Mouse (Mus musculus) liver, embryonic 14.5 days (tissue): ENCODE results near the gene Gm45808.

ENCODE experiments used
- CTCF ChIP-seq: IDR thresholded peaks from 2 replicates; pipeline ENCODE4 v1.5.1; 2016; ENCODE audit warnings: antibody characterized with exemption, low read depth, control low read depth
- EP300 ChIP-seq: IDR thresholded peaks from 2 replicates; pipeline ENCODE4 v1.6.1; 2016; ENCODE audit warnings: antibody characterized with exemption, low read depth

DNA sequence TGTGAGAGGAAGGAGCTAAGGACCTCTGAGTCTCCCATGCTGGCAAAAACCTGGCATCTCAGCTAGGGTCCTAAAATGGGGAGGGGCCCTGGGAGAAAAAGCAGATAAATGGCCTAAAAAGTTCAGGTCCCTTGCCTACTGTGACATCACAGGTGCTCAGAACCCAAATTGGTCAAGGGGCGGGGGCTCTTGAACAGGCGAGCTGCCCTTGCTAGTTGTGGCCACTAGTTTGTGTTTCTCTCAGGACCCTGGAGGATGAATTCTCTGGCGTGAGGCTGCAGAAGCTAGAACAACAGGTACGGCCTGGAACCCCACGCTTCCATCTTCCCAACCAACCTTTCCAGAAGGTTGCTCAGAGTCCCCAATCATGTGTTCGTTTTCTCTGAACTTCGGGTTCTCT, 27.8 kb upstream of the Gm45808 start:
- no peak for TF ChIP-seq CTCF
- TF ChIP-seq EP300, result no peak
